Mouse (Mus musculus) stomach, embryonic 15.5 days (tissue): ENCODE data around the gene Panx1. TPM values are rescaled to one million over a fixed set of nuclear protein-coding genes. Genes with fewer than 3 reads are reported as not detected.
A peak's percentile ranks its signal among the peaks of the same experiment; 100 is the strongest.

Experiments used
- ATAC-seq: fragments of 200-750 bp; cut with Nextera tagmentation; 2 replicates; pipeline ENCODE4 v1.8.0; 2017; ENCODE audit warnings: low read depth, moderate number of reproducible peaks, moderate TSS enrichment; ENCODE audit not compliant: insufficient read depth, low FRiP score
- H3K27ac ChIP-seq: fragments of 300-500 bp; sonication (generic); 2 replicates; pipeline ENCODE4 v1.5.1; 2015; ENCODE audit warnings: mild to moderate bottlenecking, inconsistent platforms
- H3K27me3 ChIP-seq: fragments of 300-500 bp; sonication (generic); replicated peaks from 2 replicates; pipeline ENCODE4 v1.6.1; 2015; ENCODE audit warnings: inconsistent platforms
- H3K36me3 ChIP-seq: fragments of 300-500 bp; sonication (generic); 2 replicates; pipeline ENCODE4 v1.6.1; 2015; ENCODE audit warnings: inconsistent platforms
- H3K4me1 ChIP-seq: fragments of 300-500 bp; sonication (generic); 2 replicates; pipeline ENCODE4 v1.6.1; 2015; ENCODE audit warnings: inconsistent platforms
- H3K4me2 ChIP-seq: fragments of 300-500 bp; sonication (generic); 2 replicates; pipeline ENCODE4 v1.6.1; 2015; ENCODE audit warnings: mild to moderate bottlenecking, inconsistent platforms
- H3K4me3 ChIP-seq: fragments of 300-500 bp; sonication (generic); replicated peaks from 2 replicates; pipeline ENCODE4 v1.5.1; 2015; ENCODE audit warnings: inconsistent platforms
- H3K9ac ChIP-seq: fragments of 300-500 bp; sonication (generic); 2 replicates; pipeline ENCODE4 v1.6.1; 2015; ENCODE audit warnings: inconsistent platforms
- H3K9me3 ChIP-seq: fragments of 300-500 bp; sonication (generic); 2 replicates; pipeline ENCODE4 v1.6.1; 2016; ENCODE audit warnings: inconsistent platforms
- WGBS: fragments of 180-500 bp; shearing (Covaris S2); methylation state at CpG from one replicate; pipeline ENCODE4 v1.1.7; 2015; 5-methylcytosine and 5-hydroxymethylcytosine counted together
- polyA plus RNA-seq: library from polyadenylated mRNA; unstranded; fragments of >200 nt; fragmentation: Nextera tagmentation; extraction: Ambion mirVana; gene quantifications from 2 replicates; pipeline ENCODE4 v1.2.1, GENCODE M21; 2015

Gene Panx1
- polyA plus RNA-seq, 1 experiment from 2014 or later, result 39.7 TPM

DNA sequence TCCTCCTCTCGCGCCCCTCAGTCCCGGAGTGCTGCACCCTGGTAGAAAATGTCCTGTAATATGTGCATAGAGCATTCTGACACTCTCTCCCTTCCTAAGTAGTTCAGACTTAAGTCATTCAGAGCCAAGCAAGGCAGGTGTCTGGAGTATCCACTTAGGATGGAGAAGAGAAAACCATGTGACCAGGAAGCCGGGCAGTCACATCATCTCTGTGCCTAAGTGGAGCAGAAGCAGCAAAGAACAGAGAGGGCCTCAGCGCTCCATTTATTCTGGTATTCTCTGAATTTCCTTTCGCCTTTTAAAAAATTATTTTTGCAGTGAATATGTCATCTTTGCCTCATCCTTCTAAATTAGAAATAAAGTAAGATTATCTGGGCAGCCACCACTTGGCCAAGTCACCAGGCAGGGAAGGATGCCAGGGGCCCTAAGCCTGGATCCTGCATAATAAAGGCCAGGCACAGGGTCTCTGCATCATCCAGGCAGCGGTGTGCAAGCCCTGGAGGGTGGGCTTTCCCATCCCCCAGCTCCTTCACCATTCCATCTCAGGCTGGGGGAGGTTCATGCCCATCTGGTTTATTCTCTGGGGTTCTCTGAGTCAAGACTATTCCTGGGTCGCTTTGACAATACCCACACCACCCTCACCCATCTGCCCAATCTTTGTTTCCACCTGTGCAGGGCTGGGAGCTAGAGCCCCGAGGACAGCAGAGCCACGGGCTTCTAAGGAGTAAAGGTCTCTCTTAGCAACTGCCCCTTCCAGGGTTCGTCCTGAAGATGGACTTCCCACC, 47.8 kb downstream of the Panx1 start:
- no peak overlapping the region for H3K4me2 ChIP-seq
- no peaks in the 10 kb centered on the region for H3K36me3 ChIP-seq
- no peaks in the 10 kb centered on the region for H3K27me3 ChIP-seq
- WGBS, result 81% methylated on average over 11 of the region's 11 CpGs
- ATAC-seq, result no peak
- H3K9me3 ChIP-seq, result no peaks in the 10 kb centered on the region
- H3K9ac ChIP-seq, result no peak overlapping the region
- H3K27ac ChIP-seq, result no peak overlapping the region
- H3K4me3 ChIP-seq, result no peak overlapping the region
- H3K4me1 ChIP-seq, result no peaks in the 10 kb centered on the region

GRCm38 (mm10) chr9:14995525-14995924, 49.8 kb downstream of the Panx1 start:
- Histone ChIP-seq H3K27ac (no peak overlapping the region), H3K4me2 (no peak overlapping the region), H3K4me1 (no peaks in the 10 kb centered on the region), H3K36me3 (no peaks in the 10 kb centered on the region), H3K4me3 (no peak overlapping the region), H3K9me3 (no peaks in the 10 kb centered on the region), H3K9ac (no peak overlapping the region), H3K27me3 (no peaks in the 10 kb centered on the region)
- WGBS, result 96% methylated on average over 1 of the region's 1 CpGs
- no peak for ATAC-seq

DNA sequence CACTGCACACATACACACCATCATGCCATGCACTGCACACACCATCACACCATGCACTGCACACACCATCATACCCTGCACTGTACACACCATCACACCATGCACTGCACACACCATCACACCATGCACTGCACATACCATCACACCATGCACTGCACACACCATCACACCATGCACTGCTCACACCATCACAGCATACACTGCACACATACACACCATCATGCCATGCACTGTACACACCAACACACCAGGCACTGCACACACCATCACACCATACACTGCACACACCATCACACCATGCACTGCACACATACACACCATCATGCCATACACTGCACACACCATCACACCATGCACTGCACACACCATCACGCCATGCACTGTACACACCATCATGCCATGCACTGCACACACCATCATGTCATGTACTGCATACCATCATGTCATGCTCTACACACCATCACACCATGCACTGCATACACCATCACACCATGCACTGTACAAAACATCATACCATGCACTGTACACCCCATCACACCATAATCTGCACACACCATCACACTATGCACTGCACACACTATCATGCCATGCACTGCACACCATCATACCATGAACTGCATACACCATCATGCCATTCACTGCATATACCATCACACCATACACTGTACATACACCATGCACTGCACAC, 56.5 kb downstream of the Panx1 start:
- no peak overlapping the region for H3K27ac ChIP-seq
- H3K4me1 ChIP-seq, result no peaks in the 10 kb centered on the region
- no peaks in the 10 kb centered on the region for H3K36me3 ChIP-seq
- H3K9ac ChIP-seq, result no peak overlapping the region
- ATAC-seq, result no peak
- 95% methylated on average over 1 of the region's 1 CpGs for WGBS
- H3K4me2 ChIP-seq, result no peak overlapping the region
- no peaks in the 10 kb centered on the region for H3K27me3 ChIP-seq
- no peak overlapping the region for H3K4me3 ChIP-seq
- H3K9me3 ChIP-seq, result no peaks in the 10 kb centered on the region

DNA sequence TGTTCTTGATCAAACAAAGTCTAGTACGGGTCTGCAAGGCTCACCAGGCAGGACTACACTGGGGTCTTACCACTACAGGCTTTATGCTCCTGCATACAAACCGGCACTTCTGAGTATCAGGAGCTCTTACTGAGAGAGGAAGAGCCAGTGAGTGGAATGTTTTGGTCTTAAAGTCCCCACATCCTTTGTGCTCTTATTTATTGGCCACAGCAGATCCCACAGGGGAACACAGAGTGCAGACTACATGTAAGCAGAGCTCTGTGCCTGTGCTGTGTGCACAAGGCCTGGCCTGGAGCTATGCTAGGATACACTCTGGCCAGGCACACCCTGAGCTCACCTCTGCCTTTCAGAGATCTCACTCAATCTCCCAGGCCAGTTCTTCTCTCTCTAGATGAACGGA, 62.1 kb downstream of the Panx1 start:
- no peak for ATAC-seq
- H3K4me2 ChIP-seq, result no peak overlapping the region
- 56% methylated on average over 3 of the region's 3 CpGs for WGBS

DNA sequence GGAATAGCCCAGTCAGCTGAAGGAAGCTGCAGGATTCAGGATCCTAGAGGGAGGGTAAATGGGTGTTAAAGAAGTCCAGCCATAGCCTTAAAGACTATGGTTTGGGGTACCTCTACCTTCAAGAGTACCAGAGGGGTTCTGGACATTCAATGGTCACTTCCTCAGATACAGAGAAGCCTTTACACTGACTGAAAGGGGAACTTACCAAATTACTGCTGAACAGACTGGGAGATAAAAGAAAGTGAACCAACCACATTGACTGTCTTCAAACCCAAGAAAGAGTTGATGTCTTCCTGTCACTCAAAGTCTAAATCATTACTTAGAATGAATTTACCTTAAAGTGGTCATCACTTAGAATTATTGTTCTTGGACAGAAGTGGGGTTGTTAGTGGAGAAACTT, 62.6 kb downstream of the Panx1 start:
- Histone ChIP-seq H3K9me3 (no peaks in the 10 kb centered on the region), H3K27me3 (no peaks in the 10 kb centered on the region), H3K9ac (no peak overlapping the region), H3K4me2 (no peak overlapping the region), H3K4me3 (no peak overlapping the region), H3K27ac (no peak overlapping the region), H3K4me1 (no peaks in the 10 kb centered on the region), H3K36me3 (no peaks in the 10 kb centered on the region)
- ATAC-seq, result no peak

More for the DNA sequence above, 62.1 kb downstream of the Panx1 start:
- H3K9me3 ChIP-seq, result no peaks in the 10 kb centered on the region
- H3K9ac ChIP-seq, result no peak overlapping the region
- H3K36me3 ChIP-seq, result no peaks in the 10 kb centered on the region
- no peaks in the 10 kb centered on the region for H3K4me1 ChIP-seq
- no peak overlapping the region for H3K27ac ChIP-seq
- no peaks in the 10 kb centered on the region for H3K27me3 ChIP-seq
- H3K4me3 ChIP-seq, result no peak overlapping the region

GRCm38 (mm10) chr9:14981539-14982155, 63.6 kb downstream of the Panx1 start:
- Histone ChIP-seq H3K4me3 (no peak overlapping the region), H3K9me3 (no peaks in the 10 kb centered on the region), H3K9ac (no peak overlapping the region), H3K4me2 (no peak overlapping the region), H3K27ac (no peak overlapping the region), H3K36me3 (no peaks in the 10 kb centered on the region), H3K27me3 (no peaks in the 10 kb centered on the region), H3K4me1 (no peaks in the 10 kb centered on the region)
- WGBS, result 72% methylated on average over 4 of the region's 4 CpGs
- ATAC-seq, result no peak

DNA sequence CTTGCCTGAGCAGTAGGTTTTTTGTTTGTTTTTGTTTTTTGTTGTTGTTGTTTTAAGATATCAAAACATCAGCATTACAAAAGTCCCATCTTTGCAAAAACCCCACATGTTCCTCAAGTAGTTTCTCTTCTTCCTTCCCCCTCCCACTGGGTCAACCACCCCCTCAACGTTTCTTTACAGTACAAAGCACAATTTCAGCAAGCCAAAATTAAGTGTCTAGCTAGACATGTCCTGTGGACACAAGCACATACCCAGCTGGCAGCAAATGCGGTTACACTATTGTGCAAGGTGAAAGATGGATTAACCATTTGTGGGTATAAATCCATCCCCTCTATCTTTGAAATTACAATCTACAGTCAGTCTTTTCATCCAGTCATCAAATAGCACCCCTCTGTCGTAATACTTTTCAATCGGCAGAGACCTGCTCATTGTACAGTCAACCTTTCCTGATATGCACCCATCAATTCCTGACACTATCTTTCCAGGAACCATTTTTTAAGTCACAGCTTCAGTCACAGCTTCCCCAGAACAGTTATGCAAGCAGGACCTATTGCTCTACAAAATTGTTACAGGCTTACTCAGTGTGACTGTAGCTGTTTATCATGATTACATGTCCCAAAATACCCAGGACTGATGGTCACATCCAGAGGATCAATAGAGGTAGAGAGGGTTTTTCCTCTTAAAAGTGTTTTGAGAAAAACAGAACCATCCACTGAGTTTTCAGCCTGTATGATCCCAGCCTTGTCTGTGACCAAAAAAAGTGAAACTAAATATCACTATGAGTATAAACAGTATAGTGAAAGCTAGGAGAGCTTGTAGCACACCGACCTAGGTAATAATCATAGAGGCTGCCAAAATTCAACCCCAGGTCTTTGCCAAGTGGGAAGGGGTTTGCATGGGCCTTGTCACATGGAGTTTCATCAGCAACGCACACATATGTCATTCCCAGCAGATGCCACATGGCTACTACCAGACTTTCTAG, 70.7 kb downstream of the Panx1 start:
- Histone ChIP-seq H3K4me3 (no peak overlapping the region), H3K4me2 (no peak overlapping the region), H3K9me3 (no peaks in the 10 kb centered on the region), H3K9ac (no peak overlapping the region), H3K4me1 (no peaks in the 10 kb centered on the region), H3K27ac (no peak overlapping the region), H3K36me3 (no peaks in the 10 kb centered on the region), H3K27me3 (no peaks in the 10 kb centered on the region)
- no peak for ATAC-seq
- 67% methylated on average over 6 of the region's 6 CpGs for WGBS

- no peak overlapping the region for H3K9ac ChIP-seq
- ATAC-seq, result no peak
- 82% methylated on average over 7 of the region's 7 CpGs for WGBS
Observed at GRCm38 (mm10) chr9:14973762-14974161, 71.5 kb downstream of the Panx1 start.

DNA sequence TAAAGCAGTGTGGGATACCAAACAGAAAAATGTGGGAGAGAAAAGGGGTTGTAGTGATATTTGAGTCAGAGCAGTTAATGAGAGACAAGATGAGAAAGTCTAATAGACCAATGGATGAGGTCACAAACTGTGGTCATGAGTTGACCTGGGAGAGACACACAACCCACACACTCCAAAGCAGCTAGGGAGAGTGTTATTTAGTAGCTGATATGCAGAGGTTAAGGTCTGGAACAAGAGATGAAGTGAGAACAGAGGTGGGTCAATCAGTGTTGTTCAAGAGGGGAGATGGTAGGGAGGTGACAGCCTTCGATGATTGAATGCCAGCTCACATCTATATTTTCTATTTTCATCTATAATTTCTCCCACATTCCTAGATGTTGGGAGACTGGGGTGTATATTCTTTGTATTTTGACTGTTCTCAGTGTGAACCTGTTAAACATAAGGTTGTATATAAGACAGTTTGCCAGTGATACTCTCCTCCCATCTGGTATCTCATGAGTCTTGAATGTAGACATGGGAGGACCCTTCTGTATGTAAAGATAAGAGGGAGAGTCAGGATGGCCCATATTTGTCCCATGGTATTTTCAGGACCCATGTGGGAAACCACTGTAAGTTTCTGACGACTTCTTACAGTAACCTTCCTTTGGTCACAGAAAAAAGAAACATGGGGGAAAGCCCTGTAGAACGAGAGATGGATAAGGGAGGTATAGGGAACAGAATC, 74.3 kb downstream of the Panx1 start:
- ATAC-seq, result peak; percentile 31; the same call in 1 of the 2 replicates
- Histone ChIP-seq H3K9ac (no peak overlapping the region), H3K4me1 (no peaks in the 10 kb centered on the region), H3K36me3 (no peaks in the 10 kb centered on the region), H3K9me3 (no peaks in the 10 kb centered on the region), H3K4me2 (no peak overlapping the region), H3K27me3 (no peaks in the 10 kb centered on the region), H3K27ac (no peak overlapping the region), H3K4me3 (no peak overlapping the region)
- WGBS, result 79% methylated on average over 3 of the region's 3 CpGs

More at GRCm38 (mm10) chr9:14973762-14974161, 71.5 kb downstream of the Panx1 start:
- H3K4me1 ChIP-seq, result no peaks in the 10 kb centered on the region
- H3K27me3 ChIP-seq, result no peaks in the 10 kb centered on the region
- no peaks in the 10 kb centered on the region for H3K9me3 ChIP-seq
- no peak overlapping the region for H3K4me2 ChIP-seq
- no peaks in the 10 kb centered on the region for H3K36me3 ChIP-seq
- no peak overlapping the region for H3K27ac ChIP-seq
- H3K4me3 ChIP-seq, result no peak overlapping the region

DNA sequence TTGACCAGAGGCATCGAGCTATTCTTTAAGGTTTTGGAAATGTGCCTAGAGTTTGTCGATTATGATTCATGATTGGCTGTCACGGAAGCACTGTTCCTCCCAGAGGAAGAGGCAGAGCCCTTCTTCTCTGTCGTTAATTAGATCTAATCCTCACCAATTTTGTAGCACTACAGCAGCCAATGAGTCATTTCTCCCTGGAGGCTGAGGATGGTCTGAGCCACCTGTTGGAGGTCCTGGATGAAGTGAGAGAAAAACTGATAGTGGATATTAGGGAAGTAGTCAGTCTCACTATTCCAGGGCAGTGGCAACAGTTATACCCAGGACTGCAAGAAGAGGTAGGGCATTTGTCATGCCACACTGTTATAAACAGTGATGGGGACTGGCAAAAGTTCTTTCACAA, 75.1 kb downstream of the Panx1 start:
- Histone ChIP-seq H3K9ac (no peak overlapping the region), H3K27me3 (no peaks in the 10 kb centered on the region), H3K4me3 (no peak overlapping the region), H3K4me1 (no peaks in the 10 kb centered on the region), H3K9me3 (no peaks in the 10 kb centered on the region), H3K36me3 (no peaks in the 10 kb centered on the region), H3K4me2 (no peak overlapping the region), H3K27ac (no peak overlapping the region)
- 65% methylated on average over 4 of the region's 4 CpGs for WGBS
- no peak for ATAC-seq

- H3K9ac ChIP-seq, result no peak overlapping the region
- no peaks in the 10 kb centered on the region for H3K27me3 ChIP-seq
- H3K4me1 ChIP-seq, result no peaks in the 10 kb centered on the region
- no peak overlapping the region for H3K27ac ChIP-seq
- no peak for ATAC-seq
- 78% methylated on average over 1 of the region's 1 CpGs for WGBS
- no peak overlapping the region for H3K4me2 ChIP-seq
- no peaks in the 10 kb centered on the region for H3K36me3 ChIP-seq
- H3K4me3 ChIP-seq, result no peak overlapping the region
- no peaks in the 10 kb centered on the region for H3K9me3 ChIP-seq
Observed at GRCm38 (mm10) chr9:14967598-14967997, 77.7 kb downstream of the Panx1 start.
